17 mouse cellular contexts compared by ENCODE assay signal in the genomic region with DNA sequence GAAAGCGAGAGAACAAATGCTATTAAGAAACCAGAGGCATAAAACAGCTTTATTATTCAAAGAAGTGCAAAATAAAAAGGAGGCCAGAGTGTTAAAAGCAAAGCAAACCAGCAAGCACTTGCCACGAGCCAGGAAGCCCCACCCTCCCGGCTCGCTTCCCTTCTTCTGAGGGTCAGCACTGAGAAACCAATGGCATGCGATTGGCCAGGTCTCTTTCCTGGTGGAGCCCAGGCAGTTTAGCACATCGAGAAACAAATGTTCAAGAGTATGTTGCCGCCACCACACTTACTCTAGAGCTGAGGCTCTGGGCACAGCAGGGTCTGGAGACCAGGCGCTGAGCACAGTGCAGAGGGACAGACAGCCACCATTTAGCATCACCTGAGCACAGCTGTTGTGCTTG. TPM values are rescaled to one million over a fixed set of nuclear protein-coding genes. Genes with fewer than 3 reads are reported as not detected.
DNase-seq lines count a peak whose midpoint lies in the region; ATAC-seq lines count a peak whose summit lies in the region.
"Had no signal": no experiment of that assay in that cellular context is flagged by ENCODE, and none has a peak within 500 bp of the region (broad histone marks: within the 10 kb centered on the region; RNA-seq: fewer than 3 reads in every experiment).

No protein-coding gene starts in this region.

- no peak overlapping the region for H3K9ac ChIP-seq in heart, embryonic 11.5 days (ENCODE audit: low read depth, low read length)
- H3K9ac ChIP-seq: limb, embryonic 15.5 days; liver, postnatal 0 days had no signal

- 49% methylated on average over 8 of the region's 8 CpGs for WGBS in heart, embryonic 11.5 days (ENCODE audit: insufficient replicate concordance)

- no peak overlapping the region for H3K4me2 ChIP-seq in heart, embryonic 11.5 days
- H3K4me2 ChIP-seq: limb, embryonic 15.5 days had no signal

- H3K36me3 ChIP-seq in heart, embryonic 11.5 days (ENCODE audit: control insufficient read depth, insufficient read depth, low read length): no peaks in the 10 kb centered on the region
- H3K36me3 ChIP-seq: limb, embryonic 15.5 days had no signal

- no peaks in the 10 kb centered on the region for H3K9me3 ChIP-seq in heart, embryonic 11.5 days (replicated peaks; ENCODE audit: control insufficient read depth, low read length)
- H3K9me3 ChIP-seq: limb, embryonic 15.5 days; midbrain, embryonic 10.5 days had no signal

- H3K4me3 ChIP-seq in heart, embryonic 11.5 days (ENCODE audit: low read depth, low read length): no peak overlapping the region
- H3K4me3 ChIP-seq: limb, embryonic 15.5 days; midbrain, embryonic 10.5 days had no signal

- intact Hi-C loops in heart, postnatal 10 days (cut with DNase I): loop anchor here (5.0 kb wide), 1 partner anchor 35 kb away; the partner anchor contains the start of genes Gnb1l and Rtl10

- no peaks in the 10 kb centered on the region; the same call in 1 of the 2 replicates for H3K27me3 ChIP-seq in heart, embryonic 11.5 days (ENCODE audit: control insufficient read depth, insufficient read depth, low read length)
- H3K27me3 ChIP-seq: limb, embryonic 15.5 days had no signal

- no peak overlapping the region for H3K27ac ChIP-seq in heart, embryonic 11.5 days (ENCODE audit: low read depth, low read length)
- H3K27ac ChIP-seq: limb, embryonic 15.5 days had no signal

- no peak for ATAC-seq in heart, embryonic 11.5 days (replicated peaks; ENCODE audit: insufficient number of reproducible peaks, low FRiP score, low TSS enrichment)
- ATAC-seq in inflammation-experienced regulatory T-cells, adult 6 months: no peak
- ATAC-seq: forebrain, embryonic 14.5 days; liver, postnatal 0 days had no signal

- DNase-seq in heart, adult 11 months: peak; percentile 95
- DNase-seq in kidney, postnatal 25 days: peak; percentile 28 to 54
- no peak for DNase-seq in kidney, adult 9 months
- peak; percentile 33 to 44 for DNase-seq in heart, postnatal 10 days
- peak; percentile 24 for DNase-seq in lung, postnatal 25 days (ENCODE audit: low spot score)
- no peak for DNase-seq in ovary, postnatal 10 days (ENCODE audit: low spot score)
- DNase-seq: adrenal gland, postnatal 10 days; cerebellum, adult 11-12 months; cerebellum, postnatal 36 days; layer of hippocampus, postnatal 36 days; liver, postnatal 0 days; right cerebral cortex, postnatal 25 days had no signal

- peaks cover 20% of the 10 kb centered on the region for H3K4me1 ChIP-seq in heart, embryonic 11.5 days (ENCODE audit: control insufficient read depth, insufficient read depth, low read length)

RNA-seq across cellular contexts. Expression of gene Gnb1l, which starts 35.9 kb away (rescaled TPM):
- polyA plus RNA-seq in heart, embryonic 11.5 days (2014; fragmentation: Nextera tagmentation; extraction: Ambion mirVana): 6.5 and 6.9 TPM in 2 replicates
- 1 to 10 TPM; 6.4 to 6.9 TPM for total RNA-seq in heart, postnatal 10 days (2021)
- polyA plus RNA-seq in inflammation-experienced regulatory T-cells, adult 6 months (2017; shearing (Covaris generic)): 10 to 100 TPM; 11.2 to 23.9 (median 17.4) TPM

RNA-seq across cellular contexts. Expression of gene Comt, which starts 35.9 kb away (rescaled TPM):
- polyA plus RNA-seq in heart, embryonic 11.5 days (2014; fragmentation: Nextera tagmentation; extraction: Ambion mirVana): 90.1 and 96.5 TPM in 2 replicates
- total RNA-seq in heart, postnatal 10 days (2021): 100 to 1,000 TPM; 133 to 156 TPM
- 10 to 100 TPM; 51.4 to 56.7 (median 52.3) TPM for polyA plus RNA-seq in inflammation-experienced regulatory T-cells, adult 6 months (2017; shearing (Covaris generic))

RNA-seq across cellular contexts. Expression of gene Rtl10, which starts 36.1 kb away (rescaled TPM):
- 0.87 and 1.6 TPM in 2 replicates for polyA plus RNA-seq in heart, embryonic 11.5 days (2014; fragmentation: Nextera tagmentation; extraction: Ambion mirVana)
- total RNA-seq in heart, postnatal 10 days (2021): 1 to 10 TPM; 4.0 to 5.6 TPM
- polyA plus RNA-seq in inflammation-experienced regulatory T-cells, adult 6 months (2017; shearing (Covaris generic)): 1 to 10 TPM in 1 of 3 experiments, under 1 TPM in 2; 0.47 to 1.8 (median 0.86) TPM

RNA-seq across cellular contexts. Expression of gene Txnrd2, which starts 36.4 kb away (rescaled TPM):
- 32.6 and 32.8 TPM in 2 replicates for polyA plus RNA-seq in heart, embryonic 11.5 days (2014; fragmentation: Nextera tagmentation; extraction: Ambion mirVana)
- 10 to 100 TPM; 30.0 to 32.0 TPM for total RNA-seq in heart, postnatal 10 days (2021)
- polyA plus RNA-seq in inflammation-experienced regulatory T-cells, adult 6 months (2017; shearing (Covaris generic)): 10 to 100 TPM; 15.9 to 21.2 (median 20.4) TPM

Comparison
In these comparisons a context has a peak if more than half of its experiments do, and no peak if none do; other contexts are left out.
1. DNase-seq: peak in heart, adult 11 months (single experiment), kidney, postnatal 25 days (2 of 2), heart, postnatal 10 days (2 of 2) and lung, postnatal 25 days (single experiment); none in kidney, adult 9 months (single experiment) and ovary, postnatal 10 days (single experiment).